Mouse (Mus musculus) embryonic facial prominence, embryonic 12.5 days (tissue): ENCODE measurements around the gene Mapk8. TPM values are rescaled to one million over a fixed set of nuclear protein-coding genes. Genes with fewer than 3 reads are reported as not detected.

Experiments
- ATAC-seq: fragments of 200-750 bp; cut with Nextera tagmentation; 2 replicates; pipeline ENCODE4 v1.8.0; 2017; ENCODE audit not compliant: insufficient number of reproducible peaks, insufficient read depth, low FRiP score, low TSS enrichment
- H3K27ac ChIP-seq: fragments of 300-500 bp; sonication (generic); 2 replicates; pipeline ENCODE4 v1.5.1; 2016; ENCODE audit warnings: mild to moderate bottlenecking
- H3K27me3 ChIP-seq: fragments of 300-500 bp; sonication (generic); 2 replicates; pipeline ENCODE4 v1.6.1; 2016; ENCODE audit warnings: mild to moderate bottlenecking, moderate library complexity
- H3K36me3 ChIP-seq: fragments of 300-500 bp; sonication (generic); 2 replicates; pipeline ENCODE4 v1.6.1; 2016; ENCODE audit warnings: mild to moderate bottlenecking
- H3K4me1 ChIP-seq: fragments of 300-500 bp; sonication (generic); 2 replicates; pipeline ENCODE4 v1.6.1; 2016
- H3K4me2 ChIP-seq: fragments of 300-500 bp; sonication (generic); replicated peaks from 2 replicates; pipeline ENCODE4 v1.6.1; 2016; ENCODE audit warnings: mild to moderate bottlenecking, moderate library complexity
- H3K4me3 ChIP-seq: fragments of 300-500 bp; sonication (generic); 2 replicates; pipeline ENCODE4 v1.5.1; 2016; ENCODE audit warnings: mild to moderate bottlenecking
- H3K9ac ChIP-seq: fragments of 300-500 bp; sonication (generic); 2 replicates; pipeline ENCODE4 v1.6.1; 2016; ENCODE audit warnings: mild to moderate bottlenecking, moderate library complexity
- H3K9me3 ChIP-seq: fragments of 300-500 bp; sonication (generic); 2 replicates; pipeline ENCODE4 v1.6.1; 2016; ENCODE audit warnings: mild to moderate bottlenecking, moderate library complexity
- WGBS: fragments of 180-500 bp; shearing (Covaris S2); methylation state at CpG from one replicate; pipeline ENCODE4 v1.1.7; 2016; 5-methylcytosine and 5-hydroxymethylcytosine counted together
- polyA plus RNA-seq: library from polyadenylated mRNA; unstranded; fragments of >200 nt; fragmentation: Nextera tagmentation; extraction: Ambion mirVana; gene quantifications from 2 replicates; pipeline ENCODE4 v1.2.1, GENCODE M21; 2016

The Mapk8 gene
- polyA plus RNA-seq: 24.1 and 24.4 TPM in 2 replicates

GRCm38 (mm10) chr14:33447027-33447569 is at the start of gene Mapk8:
TSS of gene Mapk8 (minus strand) at chr14:33447158.
- peaks cover 9% of the 10 kb centered on the region; the same call in 1 of the 2 replicates for H3K4me1 ChIP-seq
- H3K27me3 ChIP-seq: 0 out of 2 replicates have a peak, but pooled peaks cover 4% of the 10 kb centered on the region
- peak within 1 kb of the TSS; percentile 94 for H3K27ac ChIP-seq
- no peaks in the 10 kb centered on the region for H3K9me3 ChIP-seq
- no peaks in the 10 kb centered on the region for H3K36me3 ChIP-seq
- peak; percentile 95 for ATAC-seq
- peak within 1 kb of the TSS; percentile 90 for H3K9ac ChIP-seq
- whole genome bisulfite sequencing: under 1% methylated on average over 65 of the region's 70 CpGs
- peak within 1 kb of the TSS; percentile 88 for H3K4me3 ChIP-seq
- peak within 1 kb of the TSS; percentile 63 for H3K4me2 ChIP-seq

GRCm38 (mm10) chr14:33495226-33495625 is 48.3 kb upstream of the Mapk8 start:
- Histone ChIP-seq H3K4me3 (no peak overlapping the region), H3K36me3 (no peaks in the 10 kb centered on the region), H3K4me1 (no peaks in the 10 kb centered on the region), H3K4me2 (no peak overlapping the region), H3K9ac (no peak overlapping the region), H3K27me3 (no peaks in the 10 kb centered on the region), H3K9me3 (no peaks in the 10 kb centered on the region), H3K27ac (no peak overlapping the region)
- 52% methylated on average over 4 of the region's 4 CpGs for WGBS
- no peak for ATAC-seq

GRCm38 (mm10) chr14:33487805-33488550 is 41.0 kb upstream of the Mapk8 start:
- H3K4me3 ChIP-seq: no peak overlapping the region
- no peak for ATAC-seq
- no peak overlapping the region for H3K4me2 ChIP-seq
- H3K9ac ChIP-seq: no peak overlapping the region
- no peaks in the 10 kb centered on the region for H3K27me3 ChIP-seq
- WGBS: 60% methylated on average over 15 of the region's 15 CpGs
- H3K36me3 ChIP-seq: no peaks in the 10 kb centered on the region
- H3K4me1 ChIP-seq: peaks cover 13% of the 10 kb centered on the region; the same call in 1 of the 2 replicates
- H3K9me3 ChIP-seq: no peaks in the 10 kb centered on the region
- no peak overlapping the region for H3K27ac ChIP-seq

DNA sequence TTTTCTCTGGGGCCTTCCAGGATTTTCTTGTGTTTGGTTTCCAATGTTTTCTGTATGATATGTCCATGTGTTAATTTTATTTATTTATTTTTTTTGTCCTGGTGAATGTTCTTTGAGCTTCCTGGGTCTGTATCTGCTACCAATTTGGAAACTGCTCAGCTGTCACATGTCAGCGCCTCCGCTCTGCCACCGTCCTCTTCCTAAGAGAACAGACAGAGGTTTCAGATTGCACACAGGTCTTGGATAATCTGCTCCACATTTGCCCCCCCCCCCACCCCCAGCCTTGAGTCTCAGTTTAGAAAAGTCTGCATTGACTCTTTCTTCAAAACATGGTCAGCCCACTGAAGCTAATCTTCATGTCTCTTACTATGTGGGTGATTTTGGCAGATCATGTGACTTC is 35.0 kb upstream of the Mapk8 start:
- no peak overlapping the region for H3K4me2 ChIP-seq
- H3K4me1 ChIP-seq: peaks cover 6% of the 10 kb centered on the region; the same call in 1 of the 2 replicates
- H3K27me3 ChIP-seq: no peaks in the 10 kb centered on the region
- WGBS: 13% methylated on average over 3 of the region's 3 CpGs
- no peak overlapping the region for H3K9ac ChIP-seq
- H3K9me3 ChIP-seq: no peaks in the 10 kb centered on the region
- H3K36me3 ChIP-seq: no peaks in the 10 kb centered on the region
- no peak for ATAC-seq
- no peak overlapping the region for H3K27ac ChIP-seq
- H3K4me3 ChIP-seq: no peak overlapping the region

GRCm38 (mm10) chr14:33476094-33476760 is 29.3 kb upstream of the Mapk8 start:
- H3K36me3 ChIP-seq: no peaks in the 10 kb centered on the region
- no peaks in the 10 kb centered on the region for H3K27me3 ChIP-seq
- H3K4me3 ChIP-seq: no peak overlapping the region
- no peak overlapping the region for H3K4me2 ChIP-seq
- WGBS: 16% methylated on average over 3 of the region's 3 CpGs
- H3K9me3 ChIP-seq: no peaks in the 10 kb centered on the region
- H3K9ac ChIP-seq: no peak overlapping the region
- H3K4me1 ChIP-seq: peaks cover 4% of the 10 kb centered on the region
- H3K27ac ChIP-seq: no peak overlapping the region
- ATAC-seq: no peak

DNA sequence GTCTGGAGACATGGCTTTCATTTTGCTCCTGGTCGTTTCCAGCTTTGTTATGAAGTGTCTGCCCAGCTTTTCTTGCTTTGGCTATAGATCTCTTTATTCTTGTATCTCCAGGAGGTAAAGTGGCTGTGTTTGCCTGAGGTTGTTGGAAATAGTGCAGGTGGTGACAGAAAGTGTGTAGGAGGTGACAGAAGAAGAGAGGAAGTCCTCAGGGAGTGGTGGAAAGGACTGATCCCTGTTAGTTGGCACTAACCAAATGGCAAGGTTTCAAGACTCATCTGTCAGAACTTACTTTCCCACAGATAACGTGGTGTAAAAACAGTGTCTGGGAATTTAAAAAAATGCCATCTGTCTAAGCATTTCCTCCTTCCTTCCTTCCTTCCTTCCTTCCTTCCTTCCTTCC is 27.5 kb upstream of the Mapk8 start:
- no peak overlapping the region for H3K9ac ChIP-seq
- WGBS: 68% methylated on average over 2 of the region's 2 CpGs
- H3K27ac ChIP-seq: no peak overlapping the region
- H3K4me2 ChIP-seq: no peak overlapping the region
- peaks cover 4% of the 10 kb centered on the region for H3K4me1 ChIP-seq
- H3K36me3 ChIP-seq: no peaks in the 10 kb centered on the region
- ATAC-seq: no peak
- no peaks in the 10 kb centered on the region for H3K9me3 ChIP-seq
- H3K4me3 ChIP-seq: no peak overlapping the region
- no peaks in the 10 kb centered on the region for H3K27me3 ChIP-seq

DNA sequence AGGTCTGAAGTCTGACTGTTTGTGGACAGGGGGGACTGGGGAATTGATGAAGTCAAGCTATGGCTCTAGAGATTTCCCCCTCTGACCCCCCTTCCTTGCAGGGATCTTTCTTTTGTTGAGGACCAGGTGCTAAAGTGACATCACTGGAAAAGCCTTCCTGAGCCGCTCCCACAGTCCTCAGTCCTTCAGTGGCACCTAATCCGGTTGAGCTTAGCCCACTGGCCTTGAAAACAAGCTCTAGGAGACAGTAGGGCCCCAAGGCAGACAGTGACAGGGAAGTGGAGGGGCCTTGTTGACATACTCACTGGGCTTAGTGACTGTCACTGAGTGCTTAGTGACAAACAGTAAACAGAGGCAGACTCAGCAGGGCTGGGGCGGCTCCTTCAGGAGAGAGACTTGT is 24.4 kb upstream of the Mapk8 start, which contains the start of gene Frmpd2:
Frmpd2 (plus strand) TSS at position 366 of the 400 bp plus-strand sequence.
- Histone ChIP-seq H3K27me3 (no peaks in the 10 kb centered on the region), H3K4me3 (no peak within 1 kb of the TSS), H3K4me2 (no peak within 1 kb of the TSS), H3K27ac (no peak within 1 kb of the TSS), H3K9ac (no peak within 1 kb of the TSS), H3K36me3 (no peaks in the 10 kb centered on the region), H3K4me1 (peaks cover 18% of the 10 kb centered on the region), H3K9me3 (no peaks in the 10 kb centered on the region)
- 22% methylated on average over 3 of the region's 3 CpGs for WGBS
- ATAC-seq: no peak

DNA sequence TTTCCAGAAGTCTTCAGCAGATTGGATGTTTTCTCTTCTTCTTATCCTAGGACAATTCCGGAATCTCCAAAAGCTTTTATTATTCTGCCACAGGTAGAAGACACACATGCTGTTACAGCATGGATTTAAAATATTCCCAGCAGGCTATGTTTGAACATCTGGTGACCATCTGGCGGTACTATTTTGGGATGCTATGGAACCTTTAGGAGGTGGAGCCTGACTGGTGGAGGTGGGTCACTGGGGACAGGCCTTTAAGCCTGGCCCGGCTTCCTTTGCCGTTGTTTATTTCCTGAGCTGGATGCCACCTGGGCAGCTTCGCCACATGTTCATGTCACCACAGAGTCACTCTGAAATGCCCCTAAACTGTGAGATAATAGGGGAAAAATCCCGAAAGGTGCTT is 20.8 kb upstream of the Mapk8 start:
- Histone ChIP-seq H3K4me1 (peaks cover 14% of the 10 kb centered on the region), H3K27ac (no peak overlapping the region), H3K9me3 (no peaks in the 10 kb centered on the region), H3K36me3 (no peaks in the 10 kb centered on the region), H3K4me3 (no peak overlapping the region), H3K9ac (no peak overlapping the region), H3K27me3 (no peaks in the 10 kb centered on the region), H3K4me2 (no peak overlapping the region)
- ATAC-seq: no peak
- 35% methylated on average over 6 of the region's 6 CpGs for WGBS

- WGBS: 65% methylated on average over 3 of the region's 3 CpGs
Measured at GRCm38 (mm10) chr14:33463658-33464057, 16.7 kb upstream of the Mapk8 start.

GRCm38 (mm10) chr14:33450331-33450730 is 3.4 kb upstream of the Mapk8 start:
- H3K4me3 ChIP-seq: no peak overlapping the region
- 0 out of 2 replicates have a peak, but pooled peaks cover 4% of the 10 kb centered on the region for H3K27me3 ChIP-seq
- H3K4me2 ChIP-seq: no peak overlapping the region
- H3K4me1 ChIP-seq: peaks cover 7% of the 10 kb centered on the region; the same call in 1 of the 2 replicates
- H3K9me3 ChIP-seq: no peaks in the 10 kb centered on the region
- ATAC-seq: no peak
- H3K36me3 ChIP-seq: no peaks in the 10 kb centered on the region
- no peak overlapping the region for H3K27ac ChIP-seq
- H3K9ac ChIP-seq: no peak overlapping the region

More at GRCm38 (mm10) chr14:33463658-33464057, 16.7 kb upstream of the Mapk8 start:
- H3K4me1 ChIP-seq: peaks cover 14% of the 10 kb centered on the region
- H3K4me2 ChIP-seq: no peak overlapping the region
- H3K9ac ChIP-seq: no peak overlapping the region
- H3K9me3 ChIP-seq: no peaks in the 10 kb centered on the region
- no peaks in the 10 kb centered on the region for H3K36me3 ChIP-seq
- no peak for ATAC-seq
- no peak overlapping the region for H3K4me3 ChIP-seq
- no peaks in the 10 kb centered on the region for H3K27me3 ChIP-seq
- H3K27ac ChIP-seq: no peak overlapping the region

GRCm38 (mm10) chr14:33449296-33449840 is 2.4 kb upstream of the Mapk8 start:
- 85% methylated on average over 2 of the region's 2 CpGs for WGBS

More at GRCm38 (mm10) chr14:33449296-33449840, 2.4 kb upstream of the Mapk8 start:
- Histone ChIP-seq H3K4me3 (no peak overlapping the region), H3K36me3 (no peaks in the 10 kb centered on the region), H3K27ac (no peak overlapping the region), H3K27me3 (0 out of 2 replicates have a peak, but pooled peaks cover 4% of the 10 kb centered on the region), H3K4me2 (no peak overlapping the region), H3K9ac (no peak overlapping the region), H3K4me1 (peaks cover 9% of the 10 kb centered on the region; the same call in 1 of the 2 replicates), H3K9me3 (no peaks in the 10 kb centered on the region)
- no peak for ATAC-seq
